Comparison of ENCODE assay signal across 25 mouse cellular contexts in genomic region chr5:58705561-58705960, GRCm38 (mm10).
"Had no signal": no experiment of that assay in that cellular context is flagged by ENCODE, and none has a peak within 500 bp of the region (broad histone marks: within the 10 kb centered on the region; RNA-seq: fewer than 3 reads in every experiment).

No protein-coding gene starts in this region.

- DNase-seq: gastrocnemius, postnatal 14 days; gastrocnemius, postnatal 36 days; heart, adult 11 months; heart, adult 2 months; heart, postnatal 14 days; heart, postnatal 36 days; kidney, adult 11 months; kidney, adult 2 months; kidney, adult 9 months; kidney, postnatal 14 days; kidney, postnatal 36 days; left cerebral cortex, postnatal 4 days had no signal

- H3K36me3 ChIP-seq: heart, embryonic 13.5 days; heart, embryonic 15.5 days; hindbrain, embryonic 13.5 days; hindbrain, embryonic 15.5 days; kidney, embryonic 15.5 days; limb, embryonic 13.5 days; limb, embryonic 15.5 days; liver, embryonic 12.5 days had no signal

- ATAC-seq: hindbrain, postnatal 0 days; intestine, embryonic 16.5 days; liver, embryonic 12.5 days had no signal

- H3K9ac ChIP-seq: heart, embryonic 13.5 days; heart, embryonic 15.5 days; hindbrain, embryonic 13.5 days; hindbrain, embryonic 15.5 days; kidney, embryonic 15.5 days; limb, embryonic 13.5 days; limb, embryonic 15.5 days; liver, embryonic 12.5 days; liver, embryonic 14.5 days had no signal

- H3K4me2 ChIP-seq: heart, embryonic 11.5 days; heart, embryonic 13.5 days; heart, embryonic 15.5 days; hindbrain, embryonic 13.5 days; hindbrain, embryonic 15.5 days; kidney, embryonic 15.5 days; limb, embryonic 13.5 days; limb, embryonic 15.5 days; liver, embryonic 12.5 days had no signal

- H3K9me3 ChIP-seq: heart, embryonic 13.5 days; heart, embryonic 15.5 days; hindbrain, embryonic 13.5 days; kidney, embryonic 15.5 days; limb, embryonic 13.5 days; limb, embryonic 15.5 days; liver, embryonic 12.5 days had no signal

- H3K27me3 ChIP-seq: heart, embryonic 13.5 days; heart, embryonic 15.5 days; hindbrain, embryonic 13.5 days; hindbrain, embryonic 15.5 days; kidney, embryonic 15.5 days; limb, embryonic 13.5 days; limb, embryonic 15.5 days; liver, embryonic 12.5 days had no signal

- H3K4me1 ChIP-seq: heart, embryonic 13.5 days; heart, embryonic 15.5 days; hindbrain, embryonic 13.5 days; hindbrain, embryonic 15.5 days; kidney, embryonic 15.5 days; limb, embryonic 13.5 days; limb, embryonic 15.5 days; liver, embryonic 12.5 days had no signal

- H3K4me3 ChIP-seq: heart, adult 2 months; heart, embryonic 13.5 days; heart, embryonic 15.5 days; hindbrain, embryonic 13.5 days; hindbrain, embryonic 15.5 days; kidney, embryonic 15.5 days; limb, embryonic 13.5 days; limb, embryonic 15.5 days; liver, embryonic 12.5 days had no signal

- H3K27ac ChIP-seq: heart, adult 2 months; heart, embryonic 13.5 days; heart, embryonic 15.5 days; hindbrain, embryonic 13.5 days; hindbrain, embryonic 15.5 days; hindbrain, postnatal 0 days; kidney, embryonic 15.5 days; kidney, postnatal 0 days; limb, embryonic 13.5 days; limb, embryonic 15.5 days; liver, embryonic 12.5 days; liver, embryonic 14.5 days had no signal
